Mouse (Mus musculus) heart, embryonic 11.5 days (tissue): Measurements from ENCODE around the gene Cited2. TPM values are rescaled to one million over a fixed set of nuclear protein-coding genes. Genes with fewer than 3 reads are reported as not detected.

Source experiments
- ATAC-seq: fragments of 200-750 bp; cut with Nextera tagmentation; replicated peaks from 2 replicates; pipeline ENCODE4 v1.8.0; 2017; ENCODE audit warnings: moderate library complexity; ENCODE audit not compliant: insufficient number of reproducible peaks, low FRiP score, low TSS enrichment
- H3K27ac ChIP-seq: fragments of 300-500 bp; sonication (generic); 2 replicates; pipeline ENCODE4 v1.5.1; 2014; ENCODE audit warnings: mild to moderate bottlenecking, low read depth, low read length
- H3K27me3 ChIP-seq: fragments of 300-500 bp; sonication (generic); 2 replicates; pipeline ENCODE4 v1.6.1; 2014; ENCODE audit warnings: mild to moderate bottlenecking, low read length, mixed read lengths; ENCODE audit not compliant: control insufficient read depth, insufficient read depth
- H3K36me3 ChIP-seq: fragments of 300-500 bp; sonication (generic); 2 replicates; pipeline ENCODE4 v1.6.1; 2014; ENCODE audit warnings: mild to moderate bottlenecking, low read length, moderate library complexity, mixed read lengths; ENCODE audit not compliant: control insufficient read depth, insufficient read depth
- H3K4me1 ChIP-seq: fragments of 300-500 bp; sonication (generic); 2 replicates; pipeline ENCODE4 v1.6.1; 2014; ENCODE audit warnings: low read length; ENCODE audit not compliant: control insufficient read depth, insufficient read depth
- H3K4me2 ChIP-seq: fragments of 300-500 bp; sonication (generic); 2 replicates; pipeline ENCODE4 v1.6.1; 2014; ENCODE audit warnings: mild to moderate bottlenecking, moderate library complexity
- H3K4me3 ChIP-seq: fragments of 300-500 bp; sonication (generic); 2 replicates; pipeline ENCODE4 v1.5.1; 2014; ENCODE audit warnings: low read depth, low read length
- H3K9ac ChIP-seq: fragments of 300-500 bp; sonication (generic); 2 replicates; pipeline ENCODE4 v1.6.1; 2014; ENCODE audit warnings: mild to moderate bottlenecking, low read depth, low read length, moderate library complexity
- H3K9me3 ChIP-seq: fragments of 300-500 bp; sonication (generic); replicated peaks from 2 replicates; pipeline ENCODE4 v1.6.1; 2016; ENCODE audit warnings: low read length; ENCODE audit not compliant: control insufficient read depth
- WGBS: fragments of 180-500 bp; shearing (Covaris S2); extraction: QIAGEN DNeasy Blood & Tissue Kit; methylation state at CpG from one replicate; pipeline ENCODE4 v1.1.7; 2014; ENCODE audit not compliant: insufficient replicate concordance; 5-methylcytosine and 5-hydroxymethylcytosine counted together
- polyA plus RNA-seq: library from polyadenylated mRNA; unstranded; fragments of >200 nt; fragmentation: Nextera tagmentation; extraction: Ambion mirVana; gene quantifications from 2 replicates; pipeline ENCODE4 v1.2.1, GENCODE M21; 2014

The Cited2 gene
- polyA plus RNA-seq, 1 experiment from 2014 or later = 35.4 TPM

DNA sequence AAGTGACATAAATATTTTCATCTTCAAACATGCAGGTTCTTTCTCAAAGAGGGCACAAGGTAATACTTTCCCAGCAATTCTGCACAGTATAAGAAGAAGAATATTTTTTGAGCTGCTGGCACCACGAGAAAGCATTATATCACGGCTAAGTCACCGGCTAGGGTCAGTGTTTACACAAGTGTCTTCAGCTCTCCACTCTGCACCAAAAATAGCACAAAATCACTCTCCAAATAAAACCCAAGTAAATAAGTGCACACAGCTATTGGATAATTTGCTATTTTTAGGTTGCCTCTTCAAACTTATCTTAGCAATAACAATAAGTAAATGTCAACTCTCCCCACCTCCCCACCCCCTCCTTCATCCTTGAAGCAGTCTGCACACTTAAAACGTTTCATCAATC is 33.2 kb upstream of the Cited2 start:
- no peak for ATAC-seq
- H3K36me3 ChIP-seq = no peaks in the 10 kb centered on the region
- no peaks in the 10 kb centered on the region for H3K27me3 ChIP-seq
- H3K9ac ChIP-seq = no peak overlapping the region
- no peaks in the 10 kb centered on the region for H3K9me3 ChIP-seq
- no peak overlapping the region for H3K4me2 ChIP-seq
- 21% methylated on average over 4 of the region's 4 CpGs for whole genome bisulfite sequencing
- no peak overlapping the region for H3K27ac ChIP-seq
- H3K4me1 ChIP-seq = no peaks in the 10 kb centered on the region
- no peak overlapping the region for H3K4me3 ChIP-seq

DNA sequence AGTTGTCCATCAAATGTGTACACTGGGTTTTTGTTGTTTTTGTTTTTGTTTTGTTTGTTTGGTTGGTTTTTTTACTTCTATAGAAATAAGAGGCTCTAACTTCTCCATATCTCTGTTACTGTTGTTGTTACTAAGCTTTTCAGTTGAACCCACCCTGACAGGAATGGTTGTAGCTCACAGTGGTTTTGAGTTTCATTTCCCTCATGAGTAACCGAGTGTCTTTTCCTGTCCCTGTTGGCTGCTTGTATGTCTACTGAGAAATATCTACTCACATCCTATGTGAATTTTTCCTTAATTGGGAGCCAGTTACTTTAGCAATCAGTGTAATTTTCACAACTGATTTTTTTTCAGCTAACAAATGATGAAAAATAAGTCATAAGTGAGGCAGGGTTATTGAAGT is 31.3 kb upstream of the Cited2 start:
- Histone ChIP-seq H3K4me3 (no peak overlapping the region), H3K4me1 (no peaks in the 10 kb centered on the region), H3K36me3 (no peaks in the 10 kb centered on the region), H3K4me2 (no peak overlapping the region), H3K9me3 (no peaks in the 10 kb centered on the region), H3K27ac (no peak overlapping the region), H3K27me3 (no peaks in the 10 kb centered on the region), H3K9ac (no peak overlapping the region)
- 76% methylated on average over 1 of the region's 1 CpGs for WGBS
- no peak for ATAC-seq

DNA sequence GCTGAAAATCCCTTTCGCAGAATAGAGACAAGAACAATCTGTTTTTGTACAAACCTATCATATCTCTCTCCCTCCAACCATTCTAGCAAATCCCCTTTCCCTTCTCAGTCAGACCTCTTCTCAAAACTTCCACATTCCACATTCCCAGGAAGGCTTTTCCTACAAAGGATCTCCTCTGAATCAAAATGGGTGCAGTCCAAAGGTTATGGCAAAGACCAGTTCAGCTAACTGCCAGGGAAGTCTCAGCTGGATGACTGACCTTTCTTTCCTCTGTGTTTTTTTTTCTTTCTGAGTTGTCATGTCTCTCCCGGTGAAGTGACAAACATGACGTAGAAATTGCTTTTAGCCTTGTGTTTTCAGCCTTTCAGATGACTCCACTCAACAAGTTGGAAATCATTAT is 27.2 kb upstream of the Cited2 start:
- H3K9ac ChIP-seq = no peak overlapping the region
- no peaks in the 10 kb centered on the region for H3K9me3 ChIP-seq
- ATAC-seq = no peak
- no peak overlapping the region for H3K4me3 ChIP-seq
- no peak overlapping the region for H3K4me2 ChIP-seq
- WGBS = 77% methylated on average over 3 of the region's 3 CpGs
- no peak overlapping the region for H3K27ac ChIP-seq
- H3K4me1 ChIP-seq = no peaks in the 10 kb centered on the region
- H3K27me3 ChIP-seq = no peaks in the 10 kb centered on the region
- no peaks in the 10 kb centered on the region for H3K36me3 ChIP-seq

DNA sequence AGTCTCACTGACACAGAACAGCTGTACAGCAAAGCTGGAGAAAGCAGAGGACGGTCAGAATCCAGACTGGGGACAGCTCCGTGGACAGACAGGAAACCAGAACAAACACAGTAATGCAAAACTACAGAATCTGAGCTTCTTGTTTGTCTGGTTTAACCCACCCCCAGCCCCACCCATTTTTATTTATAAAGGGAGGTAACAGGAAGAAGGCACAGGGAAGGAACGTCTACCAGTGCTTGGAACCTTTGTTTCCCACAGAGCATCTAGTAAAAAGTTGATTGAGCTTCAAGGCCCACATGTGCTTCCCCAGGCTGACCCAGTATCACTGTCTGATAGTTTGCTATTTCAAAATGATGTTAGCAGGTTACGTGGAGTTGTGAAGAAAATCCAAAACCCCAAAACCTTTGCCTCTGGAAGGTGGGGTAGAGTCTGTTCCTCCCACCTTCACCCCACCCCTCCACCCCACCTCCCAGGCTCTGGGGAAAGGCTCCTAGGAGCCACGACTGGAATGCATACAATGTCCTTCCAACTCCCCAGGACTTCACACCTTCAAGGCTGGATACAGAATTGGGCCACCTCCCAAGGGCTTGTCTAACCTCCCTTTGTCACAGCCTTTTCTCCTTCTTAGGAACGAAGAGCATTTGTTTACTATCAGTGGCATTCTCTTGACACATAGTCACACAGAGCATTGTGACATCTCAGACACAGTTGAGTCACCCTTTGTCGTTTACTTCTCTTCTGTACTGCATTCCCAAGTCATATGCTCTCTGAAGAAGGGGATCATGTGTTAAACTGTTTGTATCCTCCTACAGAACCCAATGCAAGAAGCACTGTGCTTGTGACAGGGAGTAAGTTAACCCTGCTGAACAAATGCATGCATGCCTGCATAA is 25.4 kb upstream of the Cited2 start:
- H3K4me2 ChIP-seq = no peak overlapping the region
- no peaks in the 10 kb centered on the region for H3K9me3 ChIP-seq
- no peak overlapping the region for H3K9ac ChIP-seq
- no peaks in the 10 kb centered on the region for H3K36me3 ChIP-seq
- no peak overlapping the region for H3K4me3 ChIP-seq
- ATAC-seq = no peak
- H3K4me1 ChIP-seq = no peaks in the 10 kb centered on the region
- no peaks in the 10 kb centered on the region for H3K27me3 ChIP-seq
- 37% methylated on average over 7 of the region's 7 CpGs for WGBS
- H3K27ac ChIP-seq = no peak overlapping the region

DNA sequence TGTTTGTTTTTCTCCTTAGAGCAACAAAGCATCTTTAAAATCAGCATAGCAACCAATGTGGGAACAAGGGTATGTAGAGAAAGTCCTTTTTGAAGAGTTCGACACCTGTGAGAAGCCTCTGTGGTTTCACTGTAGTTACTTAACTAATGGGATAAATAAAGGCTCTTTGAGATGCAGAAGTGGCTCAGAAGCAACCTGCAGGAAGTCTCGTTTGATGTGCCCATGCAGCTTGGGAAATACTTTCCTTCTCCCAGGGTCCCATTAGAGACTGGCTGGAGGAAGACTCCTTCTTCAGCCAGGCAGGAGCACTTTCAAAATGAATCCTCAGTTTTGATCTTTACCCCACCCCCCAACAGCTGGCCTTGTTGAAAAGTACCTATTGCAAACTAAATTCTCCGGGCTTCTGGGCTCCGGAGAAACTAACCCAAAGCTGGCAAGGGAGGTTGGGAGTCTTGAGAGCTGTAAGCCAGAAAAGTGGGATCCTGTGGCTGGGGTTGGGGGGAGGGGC is 17.5 kb upstream of the Cited2 start:
- H3K27ac ChIP-seq = no peak overlapping the region
- no peak for ATAC-seq
- WGBS = 30% methylated on average over 4 of the region's 4 CpGs
- H3K9me3 ChIP-seq = no peaks in the 10 kb centered on the region
- H3K4me1 ChIP-seq = no peaks in the 10 kb centered on the region
- H3K36me3 ChIP-seq = no peaks in the 10 kb centered on the region
- no peak overlapping the region for H3K4me3 ChIP-seq
- H3K27me3 ChIP-seq = no peaks in the 10 kb centered on the region
- no peak overlapping the region for H3K4me2 ChIP-seq
- no peak overlapping the region for H3K9ac ChIP-seq

DNA sequence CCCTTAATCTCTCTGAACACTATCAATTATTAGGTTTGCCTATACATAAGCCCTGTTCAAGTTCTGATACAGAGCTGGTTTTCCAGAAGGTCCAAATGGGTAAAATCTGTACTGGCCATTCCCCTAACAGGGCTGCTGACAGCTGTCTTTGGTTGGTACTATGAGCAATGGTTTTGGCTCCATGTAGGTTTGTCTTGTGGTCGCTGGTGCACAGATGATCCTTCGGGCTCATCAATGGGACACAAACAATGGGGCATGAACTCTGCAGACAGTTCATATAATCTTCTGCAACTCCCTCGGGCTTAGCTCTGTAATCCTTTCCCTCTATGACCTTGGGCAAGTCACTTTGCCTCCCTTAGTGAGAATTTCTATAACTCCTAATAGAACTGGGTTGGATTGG is 12.3 kb upstream of the Cited2 start:
- Histone ChIP-seq H3K9me3 (no peaks in the 10 kb centered on the region), H3K27ac (no peak overlapping the region), H3K4me2 (no peak overlapping the region), H3K27me3 (no peaks in the 10 kb centered on the region), H3K36me3 (no peaks in the 10 kb centered on the region), H3K4me3 (no peak overlapping the region), H3K9ac (no peak overlapping the region), H3K4me1 (no peaks in the 10 kb centered on the region)
- 85% methylated on average over 3 of the region's 3 CpGs for WGBS
- no peak for ATAC-seq

DNA sequence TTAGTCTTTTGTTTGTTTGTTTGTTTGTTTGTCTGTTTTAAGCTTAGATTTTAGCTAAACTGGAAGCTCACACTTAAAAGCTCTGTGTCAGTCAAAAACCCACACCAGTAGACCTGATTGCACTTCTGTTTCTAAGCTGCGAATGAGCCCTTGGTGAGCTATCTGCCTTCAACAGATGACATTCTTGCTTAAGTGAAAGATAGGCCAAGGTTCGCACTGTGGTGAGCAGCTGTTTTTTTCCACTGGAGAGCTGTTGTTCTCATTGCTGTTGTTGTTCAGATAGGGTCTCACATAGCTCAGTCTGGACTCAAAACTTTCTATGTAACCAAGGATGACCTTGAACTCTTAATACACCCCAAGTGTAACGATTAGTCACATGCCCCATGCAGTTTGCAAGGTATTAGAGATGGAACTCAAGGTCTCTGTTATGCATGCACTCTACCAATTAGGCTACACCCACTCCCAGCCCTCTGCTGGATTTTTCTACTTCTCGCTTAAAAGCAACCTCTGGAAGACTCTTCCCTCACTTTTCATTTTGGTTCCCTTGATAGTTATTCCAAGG is 3.9 kb upstream of the Cited2 start:
- WGBS = 40% methylated on average over 4 of the region's 4 CpGs

DNA sequence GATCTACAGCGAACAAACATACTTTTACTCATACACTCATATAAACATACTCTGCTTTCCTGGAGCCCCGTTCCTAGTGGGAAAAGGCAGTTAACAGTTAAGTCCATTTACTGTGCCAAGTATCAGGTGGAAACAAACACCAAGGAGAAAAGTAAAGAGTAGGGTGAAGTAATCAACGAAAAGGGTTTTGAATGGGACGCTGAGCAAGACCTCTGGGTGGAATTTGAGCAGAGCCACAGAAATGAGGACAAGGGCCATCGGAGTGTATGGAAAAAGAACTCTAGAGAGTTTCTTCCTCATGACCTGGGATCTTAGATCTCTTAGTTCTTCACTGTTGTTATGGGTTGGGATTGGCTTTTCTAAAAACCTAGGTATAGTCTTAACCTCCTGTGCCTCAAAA is 3.4 kb upstream of the Cited2 start:
- no peaks in the 10 kb centered on the region for H3K9me3 ChIP-seq
- no peak overlapping the region for H3K9ac ChIP-seq
- peaks cover 12% of the 10 kb centered on the region for H3K4me1 ChIP-seq
- H3K36me3 ChIP-seq = no peaks in the 10 kb centered on the region
- no peak for ATAC-seq
- peak overlapping the region; percentile 54; the same call in 1 of the 2 replicates for H3K27ac ChIP-seq
- 91% methylated on average over 5 of the region's 5 CpGs for WGBS
- H3K4me2 ChIP-seq = no peak overlapping the region
- no peaks in the 10 kb centered on the region for H3K27me3 ChIP-seq
- no peak overlapping the region for H3K4me3 ChIP-seq

More for the DNA sequence above, 3.9 kb upstream of the Cited2 start:
- Histone ChIP-seq H3K27ac (peak overlapping the region; percentile 54), H3K4me3 (no peak overlapping the region), H3K4me1 (peaks cover 12% of the 10 kb centered on the region), H3K4me2 (no peak overlapping the region), H3K36me3 (no peaks in the 10 kb centered on the region), H3K9ac (no peak overlapping the region), H3K9me3 (no peaks in the 10 kb centered on the region), H3K27me3 (no peaks in the 10 kb centered on the region)
- ATAC-seq = peak; percentile 41
